Mouse (Mus musculus) heart, embryonic 11.5 days (tissue): ENCODE results near the gene Zfp985. TPM values are rescaled to one million over a fixed set of nuclear protein-coding genes. Genes with fewer than 3 reads are reported as not detected.
"Not testable (repeated sequence)": the region's sequence is repeated elsewhere in the genome, so short reads cannot be mapped to it uniquely, and the experiment has no call there.

Experiments
- ATAC-seq: fragments of 200-750 bp; cut with Nextera tagmentation; replicated peaks from 2 replicates; pipeline ENCODE4 v1.8.0; 2017; ENCODE audit warnings: moderate library complexity; ENCODE audit not compliant: insufficient number of reproducible peaks, low FRiP score, low TSS enrichment
- H3K27ac ChIP-seq: fragments of 300-500 bp; sonication (generic); 2 replicates; pipeline ENCODE4 v1.5.1; 2014; ENCODE audit warnings: mild to moderate bottlenecking, low read depth, low read length
- H3K27me3 ChIP-seq: fragments of 300-500 bp; sonication (generic); 2 replicates; pipeline ENCODE4 v1.6.1; 2014; ENCODE audit warnings: mild to moderate bottlenecking, low read length, mixed read lengths; ENCODE audit not compliant: control insufficient read depth, insufficient read depth
- H3K36me3 ChIP-seq: fragments of 300-500 bp; sonication (generic); 2 replicates; pipeline ENCODE4 v1.6.1; 2014; ENCODE audit warnings: mild to moderate bottlenecking, low read length, moderate library complexity, mixed read lengths; ENCODE audit not compliant: control insufficient read depth, insufficient read depth
- H3K4me1 ChIP-seq: fragments of 300-500 bp; sonication (generic); 2 replicates; pipeline ENCODE4 v1.6.1; 2014; ENCODE audit warnings: low read length; ENCODE audit not compliant: control insufficient read depth, insufficient read depth
- H3K4me2 ChIP-seq: fragments of 300-500 bp; sonication (generic); 2 replicates; pipeline ENCODE4 v1.6.1; 2014; ENCODE audit warnings: mild to moderate bottlenecking, moderate library complexity
- H3K4me3 ChIP-seq: fragments of 300-500 bp; sonication (generic); 2 replicates; pipeline ENCODE4 v1.5.1; 2014; ENCODE audit warnings: low read depth, low read length
- H3K9ac ChIP-seq: fragments of 300-500 bp; sonication (generic); 2 replicates; pipeline ENCODE4 v1.6.1; 2014; ENCODE audit warnings: mild to moderate bottlenecking, low read depth, low read length, moderate library complexity
- H3K9me3 ChIP-seq: fragments of 300-500 bp; sonication (generic); replicated peaks from 2 replicates; pipeline ENCODE4 v1.6.1; 2016; ENCODE audit warnings: low read length; ENCODE audit not compliant: control insufficient read depth
- WGBS: fragments of 180-500 bp; shearing (Covaris S2); extraction: QIAGEN DNeasy Blood & Tissue Kit; methylation state at CpG from one replicate; pipeline ENCODE4 v1.1.7; 2014; ENCODE audit not compliant: insufficient replicate concordance; 5-methylcytosine and 5-hydroxymethylcytosine counted together
- polyA plus RNA-seq: library from polyadenylated mRNA; unstranded; fragments of >200 nt; fragmentation: Nextera tagmentation; extraction: Ambion mirVana; gene quantifications from 2 replicates; pipeline ENCODE4 v1.2.1, GENCODE M21; 2014

Zfp985 gene
- polyA plus RNA-seq = 0.07 and 0.19 TPM in 2 replicates

DNA sequence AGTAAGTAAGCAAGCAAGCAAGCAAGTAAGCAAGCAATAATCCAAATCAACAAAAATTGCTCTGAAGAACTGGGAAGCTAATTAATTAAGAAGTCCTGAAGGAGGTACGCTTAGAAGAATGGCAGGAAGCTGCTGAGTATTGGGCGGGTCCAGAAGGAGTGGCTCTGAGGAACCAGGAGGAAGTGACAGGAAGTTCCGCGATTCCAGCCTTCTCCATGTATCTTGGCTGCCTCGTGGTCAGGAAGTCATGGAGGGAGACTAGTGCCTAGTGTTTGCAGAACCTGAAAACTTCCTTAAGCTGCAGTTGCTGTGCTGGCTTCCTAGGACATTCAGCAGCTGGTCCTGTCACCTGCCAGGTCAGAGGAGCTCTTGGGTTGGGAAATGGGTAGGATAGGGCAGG lies at the start of gene Zfp985:
Zfp985 (plus strand) TSS at position 207 of the 400 bp plus-strand sequence.
- not testable (repeated sequence) for H3K9ac ChIP-seq, H3K4me3 ChIP-seq, ATAC-seq, H3K27me3 ChIP-seq, H3K4me1 ChIP-seq, H3K27ac ChIP-seq, H3K36me3 ChIP-seq, H3K9me3 ChIP-seq, H3K4me2 ChIP-seq
- WGBS = 77% methylated on average over 5 of the region's 5 CpGs

DNA sequence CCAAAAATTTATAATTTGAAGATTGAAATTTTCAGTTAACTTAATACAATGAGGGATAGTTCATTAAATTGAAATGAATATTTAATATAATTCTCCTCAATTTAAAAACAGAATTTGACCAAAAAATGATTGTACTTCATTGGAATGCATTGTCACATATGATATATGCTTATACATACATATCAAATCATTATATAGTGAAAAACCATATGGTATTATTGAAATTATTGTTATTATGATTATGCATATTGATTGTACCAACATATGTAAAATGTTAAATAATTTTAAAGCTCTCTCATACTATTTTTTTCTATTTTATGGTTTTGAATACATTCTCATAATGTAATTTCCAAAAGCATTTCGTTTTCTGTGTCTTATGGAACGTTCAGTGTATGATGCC lies 43.9 kb upstream of the Zfp985 start:
- Histone ChIP-seq H3K27ac (no peak overlapping the region), H3K4me2 (no peak overlapping the region), H3K27me3 (no peaks in the 10 kb centered on the region), H3K4me3 (no peak overlapping the region), H3K4me1 (no peaks in the 10 kb centered on the region), H3K9me3 (peaks cover 15% of the 10 kb centered on the region), H3K9ac (no peak overlapping the region), H3K36me3 (peaks cover 11% of the 10 kb centered on the region)
- ATAC-seq = peak; percentile 47; the same call in 1 of the 2 replicates
- 72% methylated on average over 2 of the region's 2 CpGs for WGBS

DNA sequence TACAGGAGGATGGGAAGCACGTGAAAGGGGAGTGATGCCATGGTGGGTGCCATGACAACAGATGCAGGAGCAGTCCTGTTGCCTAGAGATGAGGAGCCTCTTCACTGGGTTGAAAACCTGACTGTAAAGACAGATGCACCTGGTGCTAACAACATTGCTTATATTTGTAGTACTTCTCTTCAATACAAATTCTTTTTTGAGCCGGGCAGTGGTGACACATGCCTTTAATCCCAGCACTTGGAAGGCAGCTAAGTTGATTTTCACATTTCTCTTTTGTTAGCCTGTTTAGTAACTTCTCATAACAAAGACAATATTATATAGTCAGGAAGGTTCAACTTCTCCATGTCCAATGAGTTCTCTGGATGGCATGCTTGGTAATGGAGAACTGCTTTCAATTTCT lies 34.1 kb upstream of the Zfp985 start:
- WGBS = 71% methylated on average over 2 of the region's 2 CpGs
- H3K4me1 ChIP-seq = no peaks in the 10 kb centered on the region
- no peaks in the 10 kb centered on the region for H3K36me3 ChIP-seq
- peaks cover 39% of the 10 kb centered on the region for H3K9me3 ChIP-seq
- H3K27me3 ChIP-seq = no peaks in the 10 kb centered on the region
- no peak overlapping the region for H3K27ac ChIP-seq
- no peak overlapping the region for H3K9ac ChIP-seq
- no peak overlapping the region for H3K4me2 ChIP-seq
- no peak overlapping the region for H3K4me3 ChIP-seq
- peak; percentile 5; the same call in 1 of the 2 replicates for ATAC-seq

DNA sequence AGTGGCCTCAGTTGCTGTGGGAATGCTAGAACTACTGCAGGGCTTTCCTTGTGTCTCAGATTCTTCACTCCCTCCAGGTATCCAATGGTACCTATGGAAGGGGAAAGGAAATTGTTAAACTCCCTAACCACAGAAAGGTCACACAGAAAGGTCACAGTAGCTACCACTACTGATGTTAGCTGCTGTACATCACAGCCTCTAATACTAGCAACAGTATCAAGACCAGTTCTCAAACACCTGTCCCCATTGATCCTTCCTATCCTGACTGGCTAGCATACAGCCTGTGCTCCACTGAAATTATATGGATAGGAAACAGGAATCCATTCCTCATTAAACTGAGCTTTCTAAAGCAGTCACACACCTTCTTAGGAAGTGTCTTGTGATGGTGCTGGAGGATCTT lies 33.0 kb upstream of the Zfp985 start:
- peaks cover 40% of the 10 kb centered on the region for H3K9me3 ChIP-seq
- H3K36me3 ChIP-seq = no peaks in the 10 kb centered on the region
- no peak for ATAC-seq
- H3K27me3 ChIP-seq = no peaks in the 10 kb centered on the region
- H3K9ac ChIP-seq = no peak overlapping the region
- no peaks in the 10 kb centered on the region for H3K4me1 ChIP-seq
- H3K4me2 ChIP-seq = no peak overlapping the region
- H3K4me3 ChIP-seq = no peak overlapping the region
- H3K27ac ChIP-seq = no peak overlapping the region

DNA sequence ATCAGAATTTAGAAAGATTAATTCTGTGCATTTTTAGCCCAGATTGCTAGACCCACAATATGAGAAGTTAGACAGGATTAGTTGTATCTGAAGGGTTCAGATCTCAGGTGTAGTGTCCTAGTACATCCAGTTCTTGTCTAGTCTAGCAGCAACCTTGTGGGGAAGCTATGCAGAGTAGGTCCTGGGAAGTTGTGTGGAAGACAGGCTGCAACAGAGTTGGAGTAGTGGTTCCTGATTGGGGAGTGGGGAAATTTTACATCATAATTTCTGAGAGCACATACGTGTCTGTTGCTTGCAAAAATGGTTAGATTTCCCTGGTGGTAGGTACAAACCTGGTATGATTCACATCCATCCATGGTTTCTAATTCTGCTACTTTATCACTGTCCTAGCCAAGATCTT lies 28.0 kb upstream of the Zfp985 start:
- no peak overlapping the region for H3K27ac ChIP-seq
- H3K4me2 ChIP-seq = no peak overlapping the region
- no peak for ATAC-seq
- 79% methylated on average over 1 of the region's 1 CpGs for WGBS
- H3K4me1 ChIP-seq = no peaks in the 10 kb centered on the region
- H3K9me3 ChIP-seq = peaks cover 41% of the 10 kb centered on the region
- H3K36me3 ChIP-seq = no peaks in the 10 kb centered on the region
- H3K4me3 ChIP-seq = no peak overlapping the region
- no peak overlapping the region for H3K9ac ChIP-seq
- H3K27me3 ChIP-seq = no peaks in the 10 kb centered on the region

DNA sequence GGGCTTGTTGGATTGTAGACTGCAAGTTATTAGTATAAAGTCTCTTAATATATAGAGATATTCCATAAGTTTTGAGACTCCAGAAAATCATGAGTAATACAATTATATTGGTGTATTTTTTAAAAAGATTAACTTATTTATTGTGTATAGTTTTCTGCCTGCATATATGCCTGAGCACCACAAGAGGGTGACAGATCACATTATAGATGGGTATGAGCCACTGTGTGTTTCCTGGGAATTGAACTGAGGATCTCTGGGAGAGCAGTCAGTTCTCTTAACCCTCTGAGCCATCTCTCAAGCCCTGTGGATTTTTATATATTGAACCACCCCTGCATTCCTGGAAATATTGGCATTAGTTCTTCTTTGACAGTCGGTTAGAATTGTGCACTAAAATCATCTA lies 22.7 kb upstream of the Zfp985 start:
- no peak for ATAC-seq
- H3K9me3 ChIP-seq = peaks cover 25% of the 10 kb centered on the region
- no peak overlapping the region for H3K4me3 ChIP-seq
- no peak overlapping the region for H3K27ac ChIP-seq
- H3K36me3 ChIP-seq = no peaks in the 10 kb centered on the region
- WGBS = 70% methylated on average over 1 of the region's 1 CpGs
- H3K27me3 ChIP-seq = no peaks in the 10 kb centered on the region
- H3K4me1 ChIP-seq = no peaks in the 10 kb centered on the region
- H3K4me2 ChIP-seq = no peak overlapping the region
- no peak overlapping the region for H3K9ac ChIP-seq

DNA sequence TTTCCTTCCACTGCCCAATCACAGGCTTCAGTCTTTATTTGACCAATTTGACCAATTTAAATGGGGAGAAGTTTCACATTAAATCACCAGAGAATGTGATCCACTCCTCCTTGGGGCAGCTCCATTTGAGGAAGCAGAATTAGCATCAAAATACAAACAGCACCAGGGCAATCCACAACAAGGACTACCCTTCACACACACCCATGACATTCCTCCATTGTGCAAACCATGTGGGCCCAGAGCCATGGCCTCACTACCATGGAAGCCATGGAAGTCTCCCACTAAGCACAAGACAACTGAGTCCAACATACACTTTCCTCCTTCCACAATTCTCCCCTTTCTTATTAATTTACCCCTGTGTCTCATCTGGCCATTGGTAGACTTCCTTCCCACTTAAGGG lies 17.2 kb upstream of the Zfp985 start:
- H3K27me3 ChIP-seq, H3K36me3 ChIP-seq, H3K27ac ChIP-seq, H3K9ac ChIP-seq, ATAC-seq, H3K4me2 ChIP-seq, H3K4me3 ChIP-seq, H3K4me1 ChIP-seq: not testable (repeated sequence)
- peaks cover 31% of the 10 kb centered on the region for H3K9me3 ChIP-seq

DNA sequence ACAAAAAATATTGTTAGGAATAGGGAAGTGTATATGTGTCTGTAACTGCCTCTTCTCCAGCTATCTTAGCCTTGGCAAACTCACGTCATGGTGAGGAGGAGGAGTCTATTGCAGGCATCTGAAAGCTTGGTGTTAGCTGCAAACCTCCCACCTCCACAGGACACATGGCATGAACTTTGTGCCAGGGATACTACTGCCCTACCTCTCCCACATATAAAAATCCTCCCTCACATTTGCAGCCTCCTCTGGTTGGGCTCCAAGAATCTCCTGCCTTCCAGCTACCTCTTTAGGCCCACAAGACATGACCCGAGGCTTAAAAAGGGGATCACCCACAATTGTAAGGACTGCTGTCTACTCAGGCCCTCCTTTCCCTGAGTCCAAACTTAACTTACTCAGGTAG lies 15.4 kb upstream of the Zfp985 start:
- Histone ChIP-seq H3K36me3 (no peaks in the 10 kb centered on the region), H3K9me3 (peaks cover 26% of the 10 kb centered on the region), H3K27me3 (no peaks in the 10 kb centered on the region), H3K4me2 (no peak overlapping the region), H3K27ac (no peak overlapping the region), H3K4me3 (no peak overlapping the region), H3K9ac (no peak overlapping the region), H3K4me1 (no peaks in the 10 kb centered on the region)
- no peak for ATAC-seq
- WGBS = 74% methylated on average over 2 of the region's 2 CpGs

DNA sequence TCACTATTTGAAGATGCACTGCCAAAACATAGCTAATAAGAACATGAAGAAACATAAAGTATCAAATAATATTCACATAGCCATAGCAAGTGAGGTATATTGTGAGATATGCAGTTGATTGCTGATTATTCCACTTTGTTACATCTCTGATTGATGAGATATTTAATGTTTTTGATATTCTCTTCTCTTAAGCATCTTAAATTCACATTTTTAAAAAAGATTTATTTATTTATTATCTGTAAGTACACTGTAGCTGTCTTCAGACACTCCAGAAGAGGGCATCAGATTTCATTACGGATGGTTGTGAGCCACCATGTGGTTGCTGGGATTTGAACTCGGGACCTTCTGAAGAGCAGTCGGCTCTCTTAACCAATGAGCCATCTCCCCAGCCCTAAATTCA lies 13.2 kb upstream of the Zfp985 start, which contains the start of gene Gm16503:
Gm16503 (plus strand) TSS at position 301 of the 400 bp plus-strand sequence.
- not testable (repeated sequence) for H3K4me3 ChIP-seq, H3K9ac ChIP-seq, H3K36me3 ChIP-seq, H3K27ac ChIP-seq, H3K4me2 ChIP-seq, H3K27me3 ChIP-seq, ATAC-seq, H3K4me1 ChIP-seq
- 79% methylated on average over 3 of the region's 3 CpGs for WGBS
- peaks cover 33% of the 10 kb centered on the region for H3K9me3 ChIP-seq
